In the genomic region with DNA sequence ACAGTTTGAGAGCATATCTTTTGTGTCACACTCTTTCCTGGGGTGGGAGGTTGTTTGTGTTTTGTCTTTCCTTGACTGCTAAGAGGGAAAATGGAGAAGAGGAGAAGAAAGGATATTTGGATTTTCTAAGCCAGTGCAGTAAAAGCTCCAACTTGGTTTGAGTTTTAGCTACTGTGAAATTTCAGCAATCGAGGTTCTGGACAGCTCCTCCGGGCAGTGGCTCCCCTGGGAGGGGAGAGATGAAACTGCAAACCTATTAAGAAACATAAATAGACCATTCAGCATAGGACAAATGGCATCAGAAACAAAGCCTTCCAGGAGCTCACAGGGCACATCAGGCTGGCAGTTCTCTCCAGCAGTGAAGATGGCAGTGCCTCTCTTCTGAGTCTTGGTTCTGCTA, we compare ENCODE assay signal across 23 mouse cellular contexts. TPM values are rescaled to one million over a fixed set of nuclear protein-coding genes. Genes with fewer than 3 reads are reported as not detected.
DNase-seq lines count a peak whose midpoint lies in the region; ATAC-seq and TF ChIP-seq lines count a peak whose summit lies in the region.
"Had no signal": no experiment of that assay in that cellular context is flagged by ENCODE, and none has a peak within 500 bp of the region (broad histone marks: within the 10 kb centered on the region; RNA-seq: fewer than 3 reads in every experiment).

No protein-coding gene starts in this region.

- 15% methylated on average over 2 of the region's 2 CpGs for WGBS in kidney, adult 2 months

- TF ChIP-seq CTCF in kidney, adult 2 months (conservative IDR thresholded peaks at IDR 0.05; ENCODE audit: insufficient read depth, insufficient read length, low read depth, low read length): no peak
- TF ChIP-seq CTCF in MEL (IDR thresholded peaks at IDR 0.05 in 2 of 3, conservative IDR thresholded peaks at IDR 0.05 in 1 of 3; ENCODE audit: control insufficient read depth in 1 of 3, insufficient read depth in 1 of 3, low read depth in 2 of 3, low read length in 3 of 3, poor library complexity in 1 of 3, severe bottlenecking in 1 of 3): peak in 1 of 3 experiments; percentile 5; a peak in 1 of 6 replicates

- peak; percentile 40 for DNase-seq in embryo, embryonic 11 days
- no peak for DNase-seq in embryo, embryonic 9.5 days (ENCODE audit: extremely low spot score)
- peak; percentile 46 for DNase-seq in kidney, postnatal 10 days
- DNase-seq in kidney, adult 2 months: no peak
- DNase-seq in 3T3-L1 (ENCODE audit: low read depth, low spot score) (peak; percentile 36), MEL (ENCODE audit: low read depth, low spot score) (peak; percentile 42)
- no peak for DNase-seq in cerebellum, adult 8-10 months
- DNase-seq: cerebellum, adult 9-10 months; gastrocnemius, postnatal 10 days; kidney, adult 8-10 months; left cerebral cortex, postnatal 4 days; liver, postnatal 0 days; thymus, postnatal 14 days had no signal

- TF ChIP-seq POLR2A in kidney, adult 2 months (IDR thresholded peaks at IDR 0.05; ENCODE audit: low read depth, low read length): no peak
- no peak for TF ChIP-seq POLR2A in MEL (IDR thresholded peaks at IDR 0.05; ENCODE audit: control insufficient read depth in 1 of 2, insufficient read depth in 1 of 2, low read depth in 1 of 2, low read length in 2 of 2, poor library complexity in 1 of 2)

- no peak for TF ChIP-seq RAD21 in MEL (IDR thresholded peaks at IDR 0.05; ENCODE audit: low read depth, low read length)

- H3K4me3 ChIP-seq in kidney, adult 2 months (ENCODE audit: insufficient read depth, low read depth, low read length): no peak overlapping the region
- H3K4me3 ChIP-seq in MEL (ENCODE audit: control insufficient read depth in 1 of 2, insufficient read depth in 1 of 2, low read depth in 2 of 2, low read length in 2 of 2): no peak overlapping the region
- H3K4me3 ChIP-seq: forebrain, embryonic 15.5 days; heart, embryonic 12.5 days; hindbrain, embryonic 13.5 days; midbrain, embryonic 10.5 days; myocyte; neural tube, embryonic 13.5 days had no signal

- H3K4me1 ChIP-seq in kidney, adult 2 months (ENCODE audit: control insufficient read depth, insufficient read depth, low read length): no peaks in the 10 kb centered on the region
- no peaks in the 10 kb centered on the region for H3K4me1 ChIP-seq in MEL (ENCODE audit: control insufficient read depth in 1 of 2, insufficient read depth in 2 of 2, low read length in 2 of 2)
- H3K4me1 ChIP-seq: forebrain, embryonic 15.5 days; heart, embryonic 12.5 days; hindbrain, embryonic 13.5 days; midbrain, embryonic 10.5 days; neural tube, embryonic 13.5 days had no signal

- no peaks in the 10 kb centered on the region for H3K36me3 ChIP-seq in kidney, adult 2 months (ENCODE audit: control insufficient read depth, insufficient read depth, low read length)
- H3K36me3 ChIP-seq in MEL (ENCODE audit: control insufficient read depth in 1 of 2, insufficient read depth in 2 of 2, low read length in 2 of 2): no peaks in the 10 kb centered on the region
- H3K36me3 ChIP-seq: forebrain, embryonic 15.5 days; heart, embryonic 12.5 days; hindbrain, embryonic 13.5 days; midbrain, embryonic 10.5 days; neural tube, embryonic 13.5 days had no signal

- H3K79me2 ChIP-seq in MEL (ENCODE audit: control insufficient read depth, insufficient read depth, low read length, poor library complexity): no peaks in the 10 kb centered on the region

- no peak for TF ChIP-seq EP300 in MEL (IDR thresholded peaks at IDR 0.05; ENCODE audit: low read depth in 1 of 2, low read length in 2 of 2)

- no peak for ATAC-seq in megakaryocyte, adult 5-6 weeks (ENCODE audit: poor library complexity, severe bottlenecking)
- ATAC-seq: forebrain, embryonic 15.5 days; liver, postnatal 0 days; midbrain, embryonic 16.5 days had no signal

- no peak overlapping the region for H3K27ac ChIP-seq in kidney, adult 2 months (ENCODE audit: insufficient read depth, low read depth, low read length)
- no peak overlapping the region for H3K27ac ChIP-seq in MEL (ENCODE audit: control insufficient read depth, low read depth, low read length)
- H3K27ac ChIP-seq: forebrain, embryonic 15.5 days; hindbrain, embryonic 13.5 days; macrophage; midbrain, embryonic 10.5 days; neural tube, embryonic 13.5 days had no signal

- H3K27me3 ChIP-seq in kidney, adult 2 months (replicated peaks; ENCODE audit: control insufficient read depth, insufficient read depth, low read length): no peaks in the 10 kb centered on the region
- peaks cover 3 to 9% of the 10 kb centered on the region in 2 experiments; a peak in 2 of 4 replicates for H3K27me3 ChIP-seq in MEL (ENCODE audit: control insufficient read depth in 1 of 2, insufficient read depth in 2 of 2, low read length in 2 of 2)
- H3K27me3 ChIP-seq: forebrain, embryonic 15.5 days; heart, embryonic 12.5 days; hindbrain, embryonic 13.5 days; neural tube, embryonic 13.5 days had no signal

- H3K9ac ChIP-seq in MEL (ENCODE audit: control insufficient read depth, low read depth, low read length, poor library complexity, severe bottlenecking): no peak overlapping the region
- H3K9ac ChIP-seq: forebrain, embryonic 15.5 days; heart, embryonic 12.5 days; hindbrain, embryonic 13.5 days; liver, postnatal 0 days; neural tube, embryonic 13.5 days had no signal

- no peaks in the 10 kb centered on the region for H3K9me3 ChIP-seq in MEL (replicated peaks; ENCODE audit: insufficient read depth, low read length)
- H3K9me3 ChIP-seq: forebrain, embryonic 15.5 days; heart, embryonic 12.5 days; hindbrain, embryonic 13.5 days; midbrain, embryonic 10.5 days; neural tube, embryonic 13.5 days had no signal

TF ChIP-seq in MEL, 35 proteins besides CTCF, POLR2A, EP300 and RAD21:
- peak; percentile 44; the same call in 1 of the 2 replicates for TF ChIP-seq SIN3A (IDR thresholded peaks at IDR 0.05; ENCODE audit: low read length)
- TF ChIP-seq BHLHE40 (IDR thresholded peaks at IDR 0.05; ENCODE audit: borderline replicate concordance, low read depth, low read length): no peak
- TF ChIP-seq TBP (IDR thresholded peaks at IDR 0.05; ENCODE audit: low read depth, low read length): no peak

RNA-seq across cellular contexts. Expression of gene Abat, which starts 9.0 kb away (rescaled TPM):
- 267 and 285 TPM in 2 replicates for polyA plus RNA-seq in kidney, adult 2 months (2012; rRNA removed)
- 0.23 and 0.27 TPM in 2 replicates for total RNA-seq in MEL (2012; rRNA removed)
- polyA plus RNA-seq in MEL (2012; ENCODE audit: insufficient read depth in 1 of 2, insufficient read length in 2 of 2, low read depth in 1 of 2, low replicate concordance in 2 of 2, missing spikeins in 1 of 2): under 1 TPM in 1 of 2 experiments, not detected in 1; 0.77 TPM
- total RNA-seq in megakaryocyte, adult 5-6 weeks (2015): 0.02 TPM in 1 of 2 replicates, not detected in the other
- 0.20 TPM in 1 of 2 replicates, not detected in the other for total RNA-seq in megakaryocyte, adult 5-6 weeks (2017)
- total RNA-seq: granulocyte monocyte progenitor cell, adult 5-6 weeks had no signal
- polyA plus RNA-seq: macrophage had no signal

RNA-seq across cellular contexts. Expression of gene Mettl22, which starts 33.7 kb away (rescaled TPM):
- polyA plus RNA-seq in kidney, adult 2 months (2012; rRNA removed): 24.5 and 26.0 TPM in 2 replicates
- 11.7 and 12.0 TPM in 2 replicates for total RNA-seq in MEL (2012; rRNA removed)
- polyA plus RNA-seq in MEL (2012; ENCODE audit: insufficient read depth in 1 of 2, insufficient read length in 2 of 2, low read depth in 1 of 2, low replicate concordance in 2 of 2, missing spikeins in 1 of 2): 10 to 100 TPM in 1 of 2 experiments, not detected in 1; 19.0 TPM
- total RNA-seq in megakaryocyte, adult 5-6 weeks (2015): 2.9 and 6.1 TPM in 2 replicates
- total RNA-seq in megakaryocyte, adult 5-6 weeks (2017): 2.7 and 4.5 TPM in 2 replicates

Comparison
In these comparisons a context has a peak if more than half of its experiments do, and no peak if none do; other contexts are left out.
1. DNase-seq: peak in embryo, embryonic 11 days (single experiment), kidney, postnatal 10 days (single experiment), 3T3-L1 (single experiment) and MEL (single experiment); none in embryo, embryonic 9.5 days (single experiment), kidney, adult 2 months (single experiment) and cerebellum, adult 8-10 months (single experiment).